Mouse (Mus musculus): ENCODE results near the gene Ppp1r9b.

Gene Ppp1r9b

GRCm38 (mm10) chr11:95053062-95053461 lies 62.2 kb downstream of the Ppp1r9b start:
- peak in 1 of 2 experiments; percentile 7 for DNase-seq

Measured in cerebellum, postnatal 25 days (tissue).